Mouse (Mus musculus) heart, postnatal 0 days (tissue): ENCODE data around the gene Magoh.

Experiments
- CTCF ChIP-seq: IDR thresholded peaks from 2 replicates; pipeline ENCODE4 v1.5.1; 2016; ENCODE audit warnings: antibody characterized with exemption, control low read depth, low read depth
- EP300 ChIP-seq: IDR thresholded peaks from 2 replicates; pipeline ENCODE4 v1.6.1; 2016; ENCODE audit warnings: antibody characterized with exemption, low read depth

DNA sequence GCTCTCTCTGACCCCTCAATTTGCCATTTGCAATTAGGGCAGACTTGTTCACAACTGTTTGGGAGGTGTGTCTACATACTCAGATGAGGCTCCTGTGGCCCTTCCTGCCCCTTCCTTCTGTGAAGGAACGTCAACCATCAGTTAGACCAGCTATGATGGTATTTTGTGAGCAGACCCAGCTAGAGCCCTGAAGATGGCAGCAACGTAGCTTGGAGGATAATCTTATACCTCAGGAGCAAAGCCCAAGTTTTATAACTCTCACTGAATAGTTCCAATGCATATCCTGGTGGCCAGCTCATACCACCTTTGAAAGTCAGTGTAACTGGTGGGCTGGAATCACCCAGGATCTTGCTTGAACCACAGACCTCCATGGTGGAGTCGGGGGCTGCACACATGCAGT is 51.9 kb downstream of the Magoh start:
- TF ChIP-seq CTCF (no peak), EP300 (no peak)
